Mouse (Mus musculus) naive thymus-derived CD4-positive, alpha-beta T cell, adult 2 months (primary cell): Measurements from ENCODE around the gene Pop7.

ENCODE experiments used
- DNase-seq: peaks from one replicate; pipeline ENCODE4 v3.0.0-alpha.2; 2011; ENCODE audit warnings: low read depth

The Pop7 gene

GRCm38 (mm10) chr5:137493831-137494230 lies 8.5 kb downstream of the Pop7 start:
- no peak for DNase-seq

DNA sequence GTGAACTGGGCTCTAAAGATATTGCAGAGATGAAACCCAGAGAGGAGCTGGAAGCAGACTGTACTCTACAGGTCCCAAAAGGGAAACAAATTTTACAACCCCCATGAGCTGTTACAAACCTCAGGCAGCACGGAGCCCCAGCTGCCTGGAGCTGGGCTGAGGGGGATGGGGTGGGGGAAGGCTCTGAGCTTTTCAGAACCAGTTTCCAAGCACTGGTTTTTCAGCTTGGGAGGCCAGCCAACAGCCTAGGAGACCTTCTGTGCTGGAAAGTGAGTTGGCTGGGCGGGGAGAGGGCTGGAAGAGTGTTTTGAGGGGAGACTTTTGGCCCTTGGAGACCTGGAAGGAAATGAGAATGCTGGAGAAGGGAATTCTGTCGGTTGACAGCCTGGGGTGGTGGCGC lies 10.8 kb downstream of the Pop7 start:
- no peak for DNase-seq

DNA sequence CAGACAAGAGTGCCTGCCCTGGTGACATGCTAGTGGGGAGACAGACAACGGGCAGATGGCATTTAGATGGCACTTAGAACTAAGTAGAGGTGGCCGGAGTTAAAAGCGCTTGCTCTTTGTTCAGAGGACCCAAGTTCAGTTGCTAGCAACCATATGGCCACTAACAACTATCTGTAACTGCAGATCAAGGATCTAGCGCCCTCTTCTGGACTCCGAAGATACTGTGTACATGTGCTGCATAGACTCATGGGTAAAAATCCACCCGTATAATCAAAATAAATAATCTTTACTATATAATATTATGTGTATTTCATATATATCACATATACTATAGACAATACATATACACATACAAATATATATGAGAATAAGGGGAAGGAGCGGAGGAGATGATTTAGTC lies 14.7 kb downstream of the Pop7 start:
- peak; percentile 25 for DNase-seq

GRCm38 (mm10) chr5:137485851-137486155 lies 16.5 kb downstream of the Pop7 start:
- DNase-seq: no peak

DNA sequence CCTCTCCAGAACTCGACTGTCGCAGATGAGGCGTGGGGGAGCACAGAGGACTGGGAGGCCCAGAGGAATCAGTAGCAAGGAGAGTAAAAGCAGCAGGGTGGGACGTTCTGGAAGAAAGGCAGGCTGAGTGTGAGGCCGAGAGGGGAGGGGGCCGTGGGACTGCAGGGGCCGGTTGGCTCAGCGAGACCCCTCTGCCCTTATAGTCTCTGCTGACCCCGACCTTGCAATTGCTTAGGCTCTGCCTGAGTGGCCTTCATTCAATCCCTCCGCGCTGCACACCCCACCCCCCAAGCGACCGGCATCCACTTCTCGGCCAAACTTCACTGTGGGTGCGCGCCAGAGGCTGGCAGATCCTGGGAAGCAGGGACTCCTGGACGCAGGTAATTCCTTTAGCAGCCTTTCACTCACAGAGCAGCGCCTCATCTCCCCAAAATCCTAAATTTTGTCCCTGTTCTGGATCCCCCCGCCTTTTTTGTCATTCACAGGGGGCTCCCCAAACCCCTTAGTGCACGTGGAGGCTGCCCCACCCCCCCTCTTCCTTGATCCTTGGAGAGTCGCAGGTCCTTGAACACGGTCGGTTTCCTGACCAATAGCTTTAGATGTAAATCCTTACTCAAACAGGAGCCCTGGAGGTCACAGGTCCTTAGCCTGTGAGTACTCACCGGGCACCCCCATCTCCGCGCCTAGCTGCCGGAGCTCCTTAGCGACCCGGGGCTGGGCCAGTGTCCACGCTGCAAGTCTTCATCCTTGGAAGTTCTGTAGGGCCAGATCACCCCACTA lies 17.1 kb downstream of the Pop7 start:
- DNase-seq: no peak

DNA sequence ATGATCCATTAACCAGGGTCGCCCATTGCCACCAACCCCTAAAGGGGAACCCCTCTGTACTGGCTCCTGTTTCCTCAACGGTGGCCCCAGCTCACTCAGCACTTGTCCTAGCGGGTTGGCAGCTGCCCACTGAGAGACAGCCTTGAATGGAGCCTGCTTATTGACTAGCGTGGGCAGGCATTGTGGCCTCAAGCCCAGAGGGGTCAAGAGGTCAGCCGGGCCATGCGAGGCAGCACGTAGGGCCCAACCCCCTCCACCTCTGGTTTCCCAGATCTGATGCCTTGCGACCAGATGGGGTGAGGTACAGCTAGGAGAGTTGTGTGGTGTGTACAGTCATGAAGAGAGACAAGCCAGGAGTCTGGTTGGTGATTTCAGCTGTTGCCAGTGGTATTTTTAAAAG lies 20.4 kb downstream of the Pop7 start:
- DNase-seq: no peak

- DNase-seq: peak; percentile 70
Measured at GRCm38 (mm10) chr5:137481138-137481537, 21.2 kb downstream of the Pop7 start.

GRCm38 (mm10) chr5:137476964-137477363 lies 25.4 kb downstream of the Pop7 start, which contains the start of gene Zan:
Gene Zan (minus strand): TSS chr5:137477064.
- DNase-seq: no peak

DNA sequence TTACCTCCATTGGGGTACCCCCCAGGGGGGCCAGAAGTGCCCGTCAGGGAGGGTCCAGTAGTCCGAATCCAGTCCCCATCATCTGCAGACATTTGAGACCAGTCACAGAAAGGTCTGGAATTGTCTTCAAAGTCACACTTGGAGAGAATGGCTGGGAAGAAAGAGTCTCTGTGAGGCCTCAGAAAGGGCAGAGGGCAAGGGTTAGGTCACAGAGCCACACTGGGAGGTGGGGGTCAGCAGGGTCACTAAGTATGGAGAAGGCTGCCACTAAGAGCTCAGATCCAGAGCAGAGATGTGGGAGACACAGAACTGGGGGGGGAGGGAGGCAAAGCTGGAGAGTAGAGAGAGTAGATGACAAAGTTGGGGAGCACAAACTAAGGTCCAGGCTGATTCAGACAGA lies 28.0 kb downstream of the Pop7 start:
- DNase-seq: no peak

DNA sequence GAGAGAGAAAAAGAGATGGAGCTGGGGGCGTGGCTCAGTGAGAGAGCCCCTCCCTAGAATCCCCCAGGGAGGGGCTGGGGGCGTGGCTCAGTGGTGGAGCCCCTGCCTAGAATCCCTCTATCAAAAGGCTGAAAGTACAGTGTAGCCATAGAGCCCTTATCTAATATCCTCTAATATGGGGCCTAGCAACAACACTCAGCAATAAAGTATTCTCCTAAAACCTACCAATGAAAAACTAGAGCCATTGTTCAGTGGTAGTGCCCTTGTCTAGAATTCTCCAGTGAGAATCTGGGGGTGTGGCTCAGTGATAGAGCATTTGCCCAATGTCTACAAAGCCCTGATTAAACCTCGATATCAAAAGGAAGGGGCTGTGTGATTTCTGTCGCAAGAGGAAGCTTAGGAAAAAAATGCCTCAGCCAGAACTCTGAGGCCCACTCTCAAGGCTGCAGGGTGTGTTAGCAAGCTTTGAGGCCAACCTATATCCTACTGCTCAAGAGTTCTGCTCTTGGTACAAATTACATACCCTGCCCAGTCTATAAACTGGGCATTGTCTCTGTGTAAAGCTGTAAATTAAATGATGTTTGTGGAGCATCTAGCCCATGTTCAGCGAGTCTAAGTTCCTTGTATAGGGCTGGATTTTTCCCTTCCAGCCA lies 29.9 kb downstream of the Pop7 start:
- DNase-seq: no peak

DNA sequence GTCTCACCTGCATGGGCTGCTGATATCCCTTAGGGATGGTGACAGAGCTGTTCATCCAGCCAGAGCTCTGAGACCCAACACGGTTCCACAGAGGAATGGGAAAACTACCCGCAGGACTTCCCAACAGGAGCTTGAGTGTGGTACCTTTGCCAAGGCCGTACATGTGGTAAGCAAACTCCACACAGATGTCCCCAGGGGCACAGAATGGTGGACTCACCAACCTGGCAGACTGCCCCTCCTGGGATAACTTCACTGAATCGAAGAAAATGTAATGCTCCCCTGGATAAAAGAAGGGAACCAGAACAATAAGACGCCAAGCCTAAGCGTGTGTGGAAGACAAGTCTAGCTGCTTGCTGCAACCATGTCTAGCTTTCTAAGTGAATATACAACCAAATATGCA lies 35.4 kb downstream of the Pop7 start:
- DNase-seq: no peak

DNA sequence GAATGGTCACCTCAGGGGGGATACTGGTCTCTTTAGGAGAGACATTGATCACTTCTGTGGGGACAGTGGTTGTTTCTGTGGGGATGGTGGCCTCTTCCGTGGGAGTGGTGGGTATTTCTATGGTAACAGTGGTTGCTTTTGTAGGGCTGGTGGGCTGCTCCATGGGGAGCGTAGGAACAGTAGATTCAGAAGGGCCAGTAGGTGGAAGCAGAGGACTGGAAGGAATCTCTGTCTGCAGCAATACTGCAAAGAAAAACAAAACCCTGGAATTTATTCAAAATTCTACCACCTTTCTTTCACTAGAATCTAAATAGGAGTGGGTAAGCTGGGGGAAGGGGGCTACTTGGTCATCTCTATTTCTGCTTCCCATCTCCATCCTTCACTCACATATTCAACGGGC lies 37.3 kb downstream of the Pop7 start:
- no peak for DNase-seq

DNA sequence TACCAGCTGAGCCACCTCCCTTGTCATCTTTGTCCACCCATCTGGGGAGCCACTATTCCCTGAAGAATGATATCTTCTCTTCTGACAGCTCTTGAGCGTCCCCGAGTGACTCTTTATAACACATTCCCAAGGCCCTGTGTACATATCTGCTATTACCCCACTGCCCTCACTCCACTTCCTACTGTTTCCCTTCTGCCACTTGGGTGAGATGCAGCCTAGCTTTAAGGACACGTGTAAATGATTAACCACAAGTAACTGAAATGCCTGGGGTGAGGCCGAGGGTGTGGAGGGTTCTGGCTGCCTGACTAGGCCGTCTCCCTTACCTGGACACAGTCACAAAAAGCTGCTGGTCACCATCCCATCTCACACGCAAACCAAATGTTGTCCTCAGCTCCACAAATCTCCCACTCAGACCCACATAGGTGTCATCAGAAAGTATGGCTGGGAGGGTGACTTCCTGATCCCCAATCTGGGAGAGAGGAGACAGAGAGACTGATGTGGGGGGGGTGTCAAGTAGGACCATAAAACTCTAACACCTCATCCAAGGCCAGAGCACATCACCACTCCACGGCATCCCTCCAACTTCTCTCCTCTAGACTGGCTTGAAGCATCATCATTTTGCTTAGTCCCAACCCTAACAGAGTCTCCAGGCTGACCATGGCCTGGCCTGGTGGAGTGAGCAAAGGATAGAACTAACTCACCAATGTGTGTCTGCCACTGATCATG lies 46.3 kb downstream of the Pop7 start:
- DNase-seq: no peak

GRCm38 (mm10) chr5:137455206-137455605 lies 47.1 kb downstream of the Pop7 start:
- DNase-seq: no peak
